Mouse (Mus musculus) urinary bladder, postnatal 25 days (tissue): ENCODE measurements around the gene Vmn1r174.
"Not testable (repeated sequence)": the region's sequence is repeated elsewhere in the genome, so short reads cannot be mapped to it uniquely, and the experiment has no call there.

Experiments
- DNase-seq: peaks from one replicate; pipeline ENCODE4 v3.0.0; 2022; ENCODE audit warnings: low spot score

Vmn1r174 gene

GRCm38 (mm10) chr7:23751970-23752369 is at the start of gene Vmn1r174:
Vmn1r174 (plus strand) TSS chr7:23752270.
- not testable (repeated sequence) for DNase-seq

GRCm38 (mm10) chr7:23784526-23784925 is 32.5 kb downstream of the Vmn1r174 start:
- no peak for DNase-seq

GRCm38 (mm10) chr7:23810543-23810942 is 58.5 kb downstream of the Vmn1r174 start, which contains the start of gene Vmn1r175:
Vmn1r175 (minus strand) TSS chr7:23810643.
- not testable (repeated sequence) for DNase-seq
